In genomic region chr19:49294980-49295379, GRCm38 (mm10) we compare ENCODE assay signal across 20 mouse cellular contexts.
"Had no signal": no experiment of that assay in that cellular context is flagged by ENCODE, and none has a peak within 500 bp of the region (broad histone marks: within the 10 kb centered on the region; RNA-seq: fewer than 3 reads in every experiment).

No protein-coding gene starts in this region.

- H3K27me3 ChIP-seq: liver, embryonic 13.5 days; liver, embryonic 15.5 days; midbrain, embryonic 12.5 days; neural tube, embryonic 13.5 days; neural tube, embryonic 15.5 days had no signal

- DNase-seq: liver; liver, embryonic 13.5 days; liver, postnatal 0 days; midbrain, embryonic 14.5 days; retina, postnatal 1 day; right cerebral cortex, adult 18-20 months; right cerebral cortex, postnatal 25 days; right cerebral cortex, postnatal 4 days; spleen, adult 18-20 months; thymus, adult 18-20 months; thymus, postnatal 14 days; thymus, postnatal 36 days had no signal

- ATAC-seq: liver, postnatal 0 days; midbrain, embryonic 16.5 days had no signal

- H3K36me3 ChIP-seq: liver, embryonic 13.5 days; liver, embryonic 15.5 days; midbrain, embryonic 10.5 days; midbrain, embryonic 12.5 days; neural tube, embryonic 13.5 days; neural tube, embryonic 15.5 days had no signal

- H3K9ac ChIP-seq: liver, embryonic 13.5 days; liver, embryonic 15.5 days; liver, postnatal 0 days; midbrain, embryonic 12.5 days; neural tube, embryonic 13.5 days; neural tube, embryonic 15.5 days had no signal

- H3K9me3 ChIP-seq: liver, embryonic 13.5 days; liver, embryonic 15.5 days; midbrain, embryonic 10.5 days; midbrain, embryonic 12.5 days; neural tube, embryonic 13.5 days; neural tube, embryonic 15.5 days had no signal

- H3K4me2 ChIP-seq: liver, embryonic 11.5 days; liver, embryonic 13.5 days; liver, embryonic 15.5 days; midbrain, embryonic 12.5 days; neural tube, embryonic 13.5 days; neural tube, embryonic 15.5 days had no signal

- H3K4me1 ChIP-seq: liver, embryonic 13.5 days; liver, embryonic 15.5 days had no signal

- H3K4me3 ChIP-seq: liver, embryonic 13.5 days; liver, embryonic 15.5 days; midbrain, embryonic 10.5 days; midbrain, embryonic 12.5 days; myocyte; neural tube, embryonic 13.5 days; neural tube, embryonic 15.5 days had no signal

- H3K27ac ChIP-seq: liver, embryonic 13.5 days; liver, embryonic 15.5 days; midbrain, embryonic 10.5 days; midbrain, embryonic 12.5 days; neural tube, embryonic 13.5 days; neural tube, embryonic 15.5 days had no signal
